Mouse (Mus musculus) layer of hippocampus, postnatal 14 days (tissue): ENCODE data around the gene Robo1. TPM values are rescaled to one million over a fixed set of nuclear protein-coding genes. Genes with fewer than 3 reads are reported as not detected.

ENCODE experiments used
- DNase-seq, 2 experiments: peaks; one replicate each; pipeline ENCODE4 v3.0.0; 2021 to 2022; ENCODE audit warnings: low spot score in 2 of 2, mixed read lengths in 1 of 2
- total RNA-seq, 2 experiments: library from RNA; stranded (reverse); gene quantifications; 2 replicates each; pipeline ENCODE4 v1.2.3; 2021

Gene Robo1
- total RNA-seq, 2 experiments from 2014 or later: 96.0 to 100 TPM

DNA sequence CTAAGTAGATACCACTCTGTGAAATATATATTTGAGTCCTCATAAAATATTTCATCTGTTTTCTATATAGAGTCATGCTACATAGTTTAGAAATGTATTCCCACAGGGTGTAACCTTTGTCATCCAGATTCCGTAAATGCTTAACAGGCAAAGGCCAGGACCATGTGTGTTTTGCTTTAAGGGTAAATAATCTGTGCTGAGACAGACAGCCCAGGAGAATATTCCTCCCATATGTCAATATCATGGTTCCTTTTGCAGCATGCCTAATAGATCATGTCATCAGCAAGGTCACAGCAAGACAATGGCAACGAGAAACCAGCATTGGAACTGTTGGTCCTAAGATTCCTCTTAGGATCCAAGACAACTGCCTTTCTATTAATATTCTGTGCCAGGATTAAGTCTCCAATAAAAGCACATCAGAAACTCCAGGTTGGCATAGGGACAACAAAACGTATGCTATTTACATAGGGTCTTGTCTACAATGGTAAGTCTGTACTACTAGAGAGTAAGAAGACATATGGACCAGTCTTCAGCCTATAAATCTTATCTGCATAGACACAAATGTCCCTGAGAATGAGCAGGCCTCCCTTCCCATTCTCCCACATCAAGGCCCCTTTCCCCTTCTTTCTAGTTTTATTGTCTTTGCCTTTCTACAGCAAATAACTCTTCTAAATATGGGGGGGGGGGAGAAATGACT lies 279.4 kb downstream of the Robo1 start:
- DNase-seq: no peak

DNA sequence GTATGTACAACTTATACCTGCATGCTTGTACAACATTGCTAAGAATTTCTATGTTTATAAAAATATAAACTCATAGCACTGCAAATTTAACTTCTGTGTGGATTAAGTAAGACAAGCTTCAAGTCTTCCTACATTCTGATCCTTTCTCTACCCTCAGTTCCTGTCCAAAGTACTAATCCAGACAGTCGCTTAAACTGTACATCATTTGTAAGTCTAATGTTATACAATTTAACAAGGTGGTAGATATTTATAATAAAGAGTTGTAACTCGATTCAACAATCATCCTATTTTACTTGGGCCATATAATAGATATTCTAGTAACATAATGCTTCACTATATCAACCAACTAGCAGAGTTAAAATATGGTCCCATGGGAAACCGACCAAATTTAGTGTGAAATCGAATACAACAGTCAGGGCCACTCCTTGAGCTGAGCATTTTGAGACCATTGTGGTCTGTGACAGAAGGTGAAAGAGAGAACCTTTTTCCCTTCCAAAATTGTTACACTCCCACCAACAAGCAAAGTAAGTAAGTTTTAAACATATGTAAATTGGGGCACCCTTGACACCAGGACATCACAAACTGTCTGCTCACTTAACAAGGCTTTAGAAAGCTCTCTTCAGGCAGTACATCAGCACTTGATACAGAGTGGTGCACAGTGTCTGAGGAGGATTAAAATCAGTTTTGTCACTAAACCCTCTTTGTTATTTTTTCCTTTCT lies 295.5 kb downstream of the Robo1 start:
- no peak for DNase-seq

DNA sequence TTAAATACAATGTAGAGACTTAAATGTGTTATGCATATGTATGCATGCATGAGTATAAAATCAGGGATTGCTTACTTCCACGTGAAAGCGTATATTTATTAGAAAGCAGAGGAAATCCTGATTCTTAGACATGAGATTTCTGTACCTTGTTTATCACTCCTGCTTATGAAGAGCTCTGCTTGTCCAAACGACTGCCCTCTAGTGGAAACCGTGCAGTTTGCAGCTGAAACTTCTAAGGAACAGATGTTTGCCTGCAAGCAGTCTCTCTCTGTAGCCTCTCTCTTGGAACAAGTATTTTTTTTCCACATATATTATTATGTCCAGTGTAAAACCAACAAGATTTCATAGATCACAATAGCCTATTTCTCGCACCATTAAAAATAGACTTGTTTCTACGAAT lies 297.0 kb downstream of the Robo1 start:
- peak; percentile 36 to 76 for DNase-seq

DNA sequence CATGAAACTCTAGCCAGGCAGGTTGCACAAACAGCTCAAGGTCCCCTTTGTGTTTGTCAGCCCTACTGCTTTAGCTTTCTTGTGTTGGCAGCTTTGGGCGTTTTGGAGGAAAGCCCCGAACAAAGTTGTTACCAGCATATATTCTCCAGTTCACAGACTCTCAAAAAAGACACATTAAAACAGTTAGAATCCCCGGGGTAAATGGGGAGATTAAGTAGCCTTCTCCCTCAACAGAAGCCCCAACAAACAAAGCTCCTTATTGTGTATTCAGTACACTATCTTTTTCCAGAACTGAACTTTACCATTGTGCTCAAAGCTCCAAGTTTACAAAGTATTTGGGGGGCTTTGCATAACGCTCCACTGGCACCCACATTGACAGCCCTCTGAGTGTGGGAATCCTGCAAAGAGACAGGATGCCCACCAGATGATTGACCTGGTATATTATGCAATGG lies 302.6 kb downstream of the Robo1 start:
- DNase-seq: no peak

DNA sequence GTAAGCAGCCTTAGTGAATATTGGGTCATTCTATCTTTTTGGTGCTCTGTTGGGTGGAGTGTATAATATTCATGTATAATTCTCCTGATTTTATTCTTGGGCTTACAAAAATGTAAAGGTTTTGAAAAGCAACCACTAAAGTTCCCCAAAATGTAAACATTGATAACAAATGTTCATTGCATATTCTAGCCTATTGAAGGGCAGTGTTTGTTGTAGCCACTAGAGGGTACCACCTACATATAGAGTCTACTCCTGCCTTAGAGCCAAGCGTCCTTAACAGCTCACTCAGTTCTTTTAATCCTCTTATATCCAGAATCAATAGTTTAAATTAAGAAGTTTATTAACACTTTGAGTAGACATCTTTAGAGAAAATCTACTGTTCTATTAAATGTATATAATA lies 306.8 kb downstream of the Robo1 start:
- DNase-seq: peak in 1 of 2 experiments; percentile 23

DNA sequence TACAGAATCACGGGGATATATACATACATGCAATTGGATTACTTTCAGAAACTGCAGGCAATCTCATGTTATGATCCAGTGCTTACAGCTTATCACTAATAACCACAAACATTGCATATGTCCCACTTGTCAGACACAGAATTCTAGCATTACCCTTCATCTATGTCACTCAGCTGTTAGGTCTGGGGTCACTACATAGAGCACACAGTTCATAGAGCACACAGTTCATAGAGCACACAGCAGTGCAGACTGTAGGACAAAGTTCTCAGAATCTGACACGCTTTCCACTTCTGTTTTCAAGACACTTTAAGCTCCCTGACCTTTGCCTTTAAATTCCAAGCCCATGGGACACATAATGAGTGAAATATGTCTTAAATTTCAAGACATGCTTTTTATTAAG lies 307.3 kb downstream of the Robo1 start:
- no peak for DNase-seq

DNA sequence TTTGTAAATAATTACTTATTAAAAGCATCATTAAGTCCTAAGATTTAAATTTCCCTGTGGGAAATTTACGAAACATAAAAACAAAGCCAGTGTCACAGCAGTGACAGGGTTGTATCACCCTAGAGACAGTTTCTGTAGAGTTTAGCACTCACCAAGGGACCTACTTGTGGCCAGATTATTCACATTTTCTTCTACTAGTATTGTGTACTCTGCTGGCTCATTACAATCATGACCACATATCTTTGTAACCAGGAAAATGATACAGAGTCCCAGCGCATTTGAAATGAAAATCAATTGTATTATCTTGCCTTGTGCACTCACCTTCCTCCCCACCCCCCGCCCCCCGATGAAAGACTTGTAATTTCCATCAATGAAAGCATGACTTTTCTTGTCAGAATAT lies 314.3 kb downstream of the Robo1 start:
- DNase-seq: no peak

DNA sequence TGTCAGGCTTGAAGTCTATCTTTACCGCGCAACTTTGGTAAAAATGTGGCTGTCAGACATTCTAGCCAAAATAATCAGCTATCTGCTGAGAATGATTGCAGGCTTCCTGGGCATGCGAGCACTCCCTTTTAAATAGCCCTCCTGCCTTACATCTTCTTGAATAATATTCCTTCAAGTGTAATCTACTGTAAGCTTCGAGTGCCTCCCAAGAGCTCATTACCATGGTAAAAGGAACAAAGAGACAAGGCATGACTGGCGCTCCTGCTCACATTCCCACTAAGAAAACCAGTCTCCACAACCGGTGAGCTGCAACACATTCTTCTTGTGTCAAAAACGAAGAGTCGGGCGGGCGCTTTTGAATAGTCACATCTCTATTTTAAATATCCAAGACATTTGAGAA lies 314.8 kb downstream of the Robo1 start:
- DNase-seq: no peak

DNA sequence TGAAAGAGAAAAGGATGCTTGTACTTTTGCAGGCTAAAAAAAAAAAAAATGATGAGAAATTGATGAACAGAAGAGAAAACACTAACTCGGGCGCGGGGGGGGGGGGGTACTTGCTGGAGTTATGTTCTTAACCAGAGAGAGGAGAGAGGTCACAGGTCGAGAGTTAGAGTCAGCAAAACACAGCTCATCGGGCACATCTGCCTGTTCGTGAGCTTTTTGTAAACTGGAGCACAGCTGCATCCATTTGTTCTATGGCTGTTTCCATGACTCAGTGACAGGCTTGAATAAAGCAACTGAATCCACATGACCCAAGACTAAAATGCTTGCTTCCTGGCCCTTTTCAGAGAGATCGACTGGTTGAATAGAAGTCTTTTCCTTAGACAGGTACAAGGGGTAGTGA lies 325.7 kb downstream of the Robo1 start:
- DNase-seq: no peak

DNA sequence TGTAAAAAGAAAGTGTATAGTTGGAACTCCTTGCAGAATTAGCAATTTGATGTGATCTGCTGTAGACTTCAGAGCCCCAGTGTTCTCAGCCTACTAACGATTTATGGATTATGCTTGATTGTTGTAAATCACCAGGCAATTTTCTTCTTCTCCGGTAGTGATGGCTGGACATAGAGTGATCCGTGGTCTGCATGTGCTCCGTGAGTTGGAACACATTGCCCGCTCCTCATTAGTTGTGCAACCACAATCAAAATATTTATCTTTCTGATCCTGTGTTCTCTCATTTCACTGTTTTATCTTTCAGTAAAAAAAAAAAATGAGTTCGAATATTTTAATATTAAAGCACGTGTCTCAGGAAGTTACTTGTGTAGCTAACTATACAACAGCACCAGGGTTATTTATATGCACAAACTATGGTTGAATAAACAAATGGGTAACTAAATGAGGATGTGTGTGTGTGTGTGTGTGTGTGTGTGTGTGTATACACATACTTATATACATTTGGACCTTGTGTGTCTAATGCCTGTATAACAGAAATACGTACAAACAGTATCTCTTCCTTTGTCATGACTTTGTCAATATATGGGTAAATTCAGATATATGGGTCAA lies 331.3 kb downstream of the Robo1 start:
- DNase-seq: no peak

DNA sequence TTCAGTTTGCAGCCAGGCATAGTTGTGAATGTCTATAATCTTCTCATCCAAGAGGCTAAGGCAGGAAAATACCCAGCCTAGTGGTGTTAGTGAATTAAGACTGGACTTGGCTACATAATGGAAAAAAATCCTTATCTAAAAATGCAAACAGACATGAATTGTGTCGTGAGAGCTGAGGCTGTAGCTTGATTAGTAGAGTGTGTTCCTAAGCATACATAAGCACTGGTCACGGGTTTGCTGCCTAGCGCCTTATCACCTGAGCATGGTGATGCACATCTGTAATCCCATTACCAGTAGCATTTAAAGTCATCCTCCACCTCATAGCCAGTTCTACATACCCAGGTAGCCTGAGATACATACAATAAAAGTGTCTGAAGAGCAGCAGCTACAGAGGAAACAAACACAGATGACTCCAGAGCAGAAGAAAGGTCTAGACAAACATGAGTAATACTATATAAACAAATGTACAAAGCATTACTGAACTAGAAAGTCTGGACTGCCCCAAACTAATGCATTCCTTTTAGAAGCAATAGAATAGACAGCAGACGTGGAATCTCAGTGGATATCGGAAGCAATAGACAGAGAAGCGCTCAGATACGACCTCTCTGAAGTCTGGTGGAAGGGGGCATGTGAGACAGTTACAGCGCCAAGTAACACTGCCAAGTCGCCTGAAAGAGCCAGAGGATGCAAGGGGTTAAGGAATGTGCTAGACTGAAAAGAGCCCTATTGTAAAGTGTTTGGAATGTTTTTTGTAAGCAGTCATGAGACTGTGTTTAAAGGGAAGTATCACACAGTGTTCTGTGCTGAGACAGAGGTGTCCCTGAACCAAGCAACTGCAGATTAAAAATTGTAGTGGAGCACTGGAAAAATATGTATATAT lies 333.1 kb downstream of the Robo1 start:
- no peak for DNase-seq

DNA sequence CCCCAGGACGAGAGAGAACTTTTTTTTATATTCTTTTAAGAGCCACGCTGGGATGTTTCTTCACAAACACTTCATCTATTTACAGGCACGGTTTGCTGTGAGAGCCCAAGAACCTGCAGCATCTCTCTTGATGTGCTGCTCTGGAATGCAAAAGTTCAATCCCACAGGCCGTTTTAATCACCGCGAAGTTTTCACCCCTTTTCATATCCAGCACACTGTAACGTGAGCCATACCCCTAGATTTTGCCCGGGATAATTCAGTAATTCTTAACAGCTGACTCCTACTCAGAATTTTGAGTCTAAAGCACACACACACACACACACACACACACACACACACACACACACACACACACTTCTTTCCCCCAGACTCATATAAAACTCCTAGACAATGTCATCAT lies 337.8 kb downstream of the Robo1 start:
- DNase-seq: no peak

DNA sequence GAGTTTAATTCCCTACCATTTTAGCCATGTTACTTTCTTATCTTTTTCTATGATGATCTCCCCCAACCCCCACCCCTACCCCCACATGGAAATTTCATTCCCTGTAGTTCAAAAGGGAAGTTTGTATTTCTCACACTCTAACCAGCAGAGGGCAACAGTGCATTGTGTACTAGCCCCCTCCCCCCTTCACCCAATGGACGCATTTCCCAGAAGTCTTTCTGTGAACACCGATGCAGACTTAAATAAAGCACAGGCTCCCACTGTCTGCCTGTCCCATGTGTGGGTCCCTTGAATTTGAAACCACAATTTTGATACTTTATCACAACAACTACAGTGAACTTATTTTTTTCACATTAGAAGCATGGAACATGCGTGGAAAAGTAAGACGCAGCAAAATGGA lies 341.2 kb downstream of the Robo1 start:
- peak in 1 of 2 experiments; percentile 52 for DNase-seq

DNA sequence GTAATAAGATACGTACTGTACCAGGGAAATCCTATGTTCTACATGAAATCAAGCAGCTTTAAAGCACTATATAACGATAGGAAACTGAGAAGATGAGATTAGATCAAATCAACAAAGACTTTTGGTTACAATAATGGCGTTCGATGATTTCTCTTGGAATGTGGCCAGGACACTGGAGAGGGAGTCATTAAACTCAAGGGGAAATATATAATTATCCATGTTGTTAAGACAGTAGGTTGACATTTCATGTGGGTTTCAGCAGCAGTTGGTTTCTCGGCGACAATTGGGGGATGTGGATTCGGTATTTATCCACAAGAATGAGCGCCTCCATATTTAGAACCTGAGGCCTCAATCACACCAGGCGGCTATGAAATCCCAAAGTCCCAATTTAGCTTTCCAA lies 347.3 kb downstream of the Robo1 start:
- DNase-seq: no peak

DNA sequence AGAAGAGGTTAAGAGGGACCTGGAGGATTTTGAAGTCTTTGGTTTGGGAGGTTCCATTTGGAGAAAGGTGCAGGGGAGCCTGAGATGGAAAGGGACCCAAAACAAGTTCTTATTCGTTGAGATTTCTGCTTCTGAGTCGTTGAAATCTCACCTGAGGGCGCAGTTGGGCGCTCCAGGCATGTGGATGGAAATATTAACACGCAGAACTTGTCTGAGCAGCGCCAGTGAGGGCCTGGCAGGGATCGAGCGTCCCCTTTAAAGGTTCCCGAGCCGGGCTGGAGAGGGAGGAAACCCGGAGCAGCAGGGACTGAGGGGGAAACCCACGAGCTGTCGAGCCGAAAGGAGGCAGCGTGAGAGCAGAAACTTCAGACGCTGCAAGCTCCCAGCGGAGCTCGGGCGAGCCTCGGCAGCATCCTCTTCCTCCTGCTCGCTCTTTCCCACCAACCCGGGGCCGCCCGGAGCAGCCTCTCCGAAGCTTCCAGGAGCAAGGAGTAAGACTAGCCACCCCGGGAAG lies 354.8 kb downstream of the Robo1 start:
- DNase-seq: peak; percentile 68 to 71

DNA sequence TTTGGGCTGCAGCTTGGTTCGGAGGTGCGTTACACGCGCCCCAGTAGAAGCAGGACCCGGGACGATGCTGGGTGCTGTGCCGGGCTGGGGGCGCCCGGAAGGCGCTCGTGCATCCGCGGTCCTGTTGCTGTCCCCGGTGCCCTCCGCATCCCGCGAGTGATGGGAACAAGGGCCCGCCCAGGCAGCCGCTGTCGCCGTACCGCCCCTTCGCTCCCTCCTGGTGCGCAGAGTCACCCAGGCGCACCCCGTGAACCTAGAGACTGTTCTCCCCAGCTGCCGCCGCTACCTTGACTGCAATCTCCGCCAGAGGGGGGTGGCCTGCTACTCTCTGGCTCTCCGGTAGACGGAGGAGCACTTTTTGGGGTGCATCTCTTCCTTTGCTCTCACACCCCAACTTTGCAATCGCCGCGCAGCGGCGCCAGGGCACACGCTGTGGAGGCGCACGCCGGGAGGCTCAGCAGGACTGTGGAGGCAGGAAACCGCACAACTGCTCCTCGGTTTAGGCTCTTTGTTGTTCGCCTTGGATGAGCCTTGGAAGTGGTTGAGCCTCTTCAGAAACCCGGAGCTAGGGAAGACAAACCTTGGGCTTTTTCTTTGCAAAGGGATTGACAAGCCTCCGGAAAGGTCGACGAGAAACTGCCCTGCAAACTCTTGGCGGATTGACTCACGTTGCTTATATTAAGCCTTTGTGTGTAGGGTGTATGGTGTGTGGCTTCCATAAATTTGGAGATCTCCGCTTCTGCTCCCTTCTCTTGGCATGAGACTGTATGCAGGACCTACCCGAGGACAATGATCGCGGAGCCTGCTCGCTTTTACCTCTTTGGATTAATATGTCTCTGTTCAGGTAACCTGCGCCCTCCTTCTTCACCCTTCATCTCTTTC lies 355.5 kb downstream of the Robo1 start:
- DNase-seq: peak; percentile 26 to 49

DNA sequence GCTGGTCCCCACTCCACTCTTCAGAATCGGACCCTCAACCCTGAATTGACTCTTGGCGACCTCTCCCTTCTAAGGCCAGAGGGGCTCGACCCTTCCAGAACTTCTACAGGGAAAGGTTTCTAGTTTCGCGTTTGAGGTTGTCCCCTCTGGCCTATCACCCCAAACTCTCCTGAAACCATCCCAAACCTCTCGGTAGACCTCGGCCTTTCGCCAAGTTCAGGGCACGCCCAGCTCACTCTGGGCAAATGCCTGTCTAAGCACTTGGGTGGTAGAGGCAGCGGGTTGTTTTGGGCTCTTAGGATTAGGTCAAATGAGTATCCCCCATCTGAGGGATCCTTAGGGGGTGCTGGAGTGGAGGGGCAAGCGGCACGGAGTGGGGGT lies 356.1 kb downstream of the Robo1 start:
- DNase-seq: no peak

DNA sequence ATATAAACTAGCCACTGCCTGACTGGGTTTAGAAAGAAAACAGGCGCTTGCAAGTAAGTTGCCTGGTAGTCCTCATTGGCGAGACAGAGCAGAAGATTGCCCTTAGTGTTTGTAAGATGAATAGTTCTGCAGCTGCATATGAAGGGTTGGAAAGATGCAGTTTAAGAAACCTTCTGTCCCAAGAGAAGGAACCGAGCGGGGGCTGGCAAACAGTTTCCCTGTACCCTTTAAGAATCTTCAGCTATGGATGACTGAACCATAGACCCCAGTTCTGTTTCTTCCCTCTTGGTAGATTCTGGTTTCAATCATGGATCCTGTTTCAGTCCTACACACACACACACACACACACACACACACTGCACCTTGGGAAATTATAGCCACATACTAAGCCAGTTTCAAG lies 356.7 kb downstream of the Robo1 start:
- DNase-seq: no peak

DNA sequence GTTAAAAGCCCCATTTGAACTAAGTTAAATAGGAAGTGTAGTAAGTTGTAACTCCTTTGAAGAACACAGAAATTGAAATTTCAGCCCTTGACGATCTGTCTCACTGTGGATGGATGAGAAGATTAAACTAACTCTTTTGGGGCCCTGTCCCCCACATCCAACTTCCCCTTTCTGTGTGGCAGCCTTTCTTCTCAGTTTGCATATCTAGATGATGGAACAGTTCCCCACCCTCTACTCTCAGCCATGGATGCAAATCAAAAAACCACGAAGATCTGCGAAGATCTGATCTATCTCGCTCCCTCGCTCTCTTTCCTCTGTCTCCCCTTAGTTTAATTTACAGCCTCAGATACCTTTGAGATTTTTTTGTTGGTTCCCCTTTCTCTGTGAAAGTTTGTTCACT lies 357.3 kb downstream of the Robo1 start:
- DNase-seq: no peak
